Mouse (Mus musculus) embryonic facial prominence, embryonic 15.5 days (tissue): ENCODE measurements around the gene Olfr294. TPM values are rescaled to one million over a fixed set of nuclear protein-coding genes. Genes with fewer than 3 reads are reported as not detected.

ENCODE experiments used
- ATAC-seq: fragments of 200-750 bp; cut with Nextera tagmentation; 2 replicates; pipeline ENCODE4 v1.8.0; 2017; ENCODE audit warnings: low read depth, moderate TSS enrichment; ENCODE audit not compliant: insufficient number of reproducible peaks, low FRiP score, low TSS enrichment
- H3K27ac ChIP-seq: fragments of 300-500 bp; sonication (generic); replicated peaks from 2 replicates; pipeline ENCODE4 v1.5.1; 2015; ENCODE audit warnings: mild to moderate bottlenecking, inconsistent platforms
- H3K27me3 ChIP-seq: fragments of 300-500 bp; sonication (generic); 2 replicates; pipeline ENCODE4 v1.6.1; 2015; ENCODE audit warnings: inconsistent platforms
- H3K36me3 ChIP-seq: fragments of 300-500 bp; sonication (generic); 2 replicates; pipeline ENCODE4 v1.6.1; 2015; ENCODE audit warnings: mild to moderate bottlenecking, inconsistent platforms
- H3K4me1 ChIP-seq: fragments of 300-500 bp; sonication (generic); 2 replicates; pipeline ENCODE4 v1.6.1; 2015; ENCODE audit warnings: inconsistent platforms
- H3K4me2 ChIP-seq: fragments of 300-500 bp; sonication (generic); replicated peaks from 2 replicates; pipeline ENCODE4 v1.6.1; 2015; ENCODE audit warnings: mild to moderate bottlenecking, inconsistent platforms
- H3K4me3 ChIP-seq: fragments of 300-500 bp; sonication (generic); replicated peaks from 2 replicates; pipeline ENCODE4 v1.5.1; 2015; ENCODE audit warnings: mild to moderate bottlenecking, inconsistent platforms
- H3K9ac ChIP-seq: fragments of 300-500 bp; sonication (generic); 2 replicates; pipeline ENCODE4 v1.6.1; 2015; ENCODE audit warnings: inconsistent platforms
- H3K9me3 ChIP-seq: fragments of 300-500 bp; sonication (generic); replicated peaks from 2 replicates; pipeline ENCODE4 v1.6.1; 2016; ENCODE audit warnings: inconsistent platforms
- WGBS: fragments of 180-500 bp; shearing (Covaris S2); methylation state at CpG from one replicate; pipeline ENCODE4 v1.1.7; 2015; 5-methylcytosine and 5-hydroxymethylcytosine counted together
- polyA plus RNA-seq: library from polyadenylated mRNA; unstranded; fragments of >200 nt; fragmentation: Nextera tagmentation; extraction: Ambion mirVana; gene quantifications from 2 replicates; pipeline ENCODE4 v1.2.1, GENCODE M21; 2015

Gene Olfr294
- polyA plus RNA-seq: not detected in 2 replicates

DNA sequence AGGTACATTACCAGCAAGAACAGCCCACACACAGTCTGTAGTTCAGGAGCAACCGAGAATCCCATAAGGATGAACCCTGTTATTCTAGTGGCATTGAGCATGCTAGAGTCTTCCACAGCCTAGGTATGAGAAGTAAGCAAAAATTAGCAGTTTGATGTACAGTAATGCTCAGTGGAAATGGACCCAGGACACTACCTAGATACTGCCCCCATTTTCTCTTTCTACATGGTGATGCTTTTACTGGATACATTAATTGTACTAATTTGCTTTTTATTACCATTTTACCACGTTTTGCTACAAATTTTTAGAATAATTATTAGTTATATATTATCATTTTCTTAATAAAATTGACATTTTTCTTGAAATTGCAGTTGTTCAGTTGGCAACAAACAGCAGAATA is at the start of gene Olfr294:
Gene Olfr294, minus strand, starts transcription at position 101 of the 400 bp plus-strand sequence.
- WGBS: 58% methylated on average over 2 of the region's 2 CpGs
- Histone ChIP-seq H3K27ac (no peak within 1 kb of the TSS), H3K9ac (no peak within 1 kb of the TSS), H3K4me3 (no peak within 1 kb of the TSS), H3K9me3 (no peaks in the 10 kb centered on the region), H3K27me3 (no peaks in the 10 kb centered on the region), H3K4me1 (no peaks in the 10 kb centered on the region), H3K4me2 (no peak within 1 kb of the TSS), H3K36me3 (no peaks in the 10 kb centered on the region)
- no peak for ATAC-seq

GRCm38 (mm10) chr7:86648761-86649160 is 32.3 kb upstream of the Olfr294 start, which contains the start of gene Olfr293:
TSS of gene Olfr293 (plus strand) at chr7:86649061.
- ATAC-seq: no peak
- 86% methylated on average over 4 of the region's 4 CpGs for WGBS
- no peak within 1 kb of the TSS for H3K9ac ChIP-seq
- no peak within 1 kb of the TSS for H3K4me3 ChIP-seq
- H3K9me3 ChIP-seq: no peaks in the 10 kb centered on the region
- no peaks in the 10 kb centered on the region for H3K27me3 ChIP-seq
- H3K4me1 ChIP-seq: no peaks in the 10 kb centered on the region
- no peak within 1 kb of the TSS for H3K27ac ChIP-seq
- no peak within 1 kb of the TSS for H3K4me2 ChIP-seq
- no peaks in the 10 kb centered on the region for H3K36me3 ChIP-seq

- Histone ChIP-seq H3K27me3 (no peaks in the 10 kb centered on the region), H3K4me2 (no peak within 1 kb of the TSS), H3K4me3 (no peak within 1 kb of the TSS), H3K27ac (no peak within 1 kb of the TSS), H3K4me1 (no peaks in the 10 kb centered on the region), H3K9ac (no peak within 1 kb of the TSS), H3K36me3 (no peaks in the 10 kb centered on the region), H3K9me3 (no peaks in the 10 kb centered on the region)
- 63% methylated on average over 2 of the region's 2 CpGs for WGBS
- no peak for ATAC-seq
These were observed 32.9 kb downstream of the Olfr294 start, which contains the start of gene Olfr295 for GRCm38 (mm10) chr7:86583562-86583961. TSS of gene Olfr295 (plus strand) at chr7:86583862.

Other genes starting within 250 kb of the Olfr294 start
- gene Olfr305, start 249.7 kb downstream of the Olfr294 start, polyA plus RNA-seq: not detected in 2 replicates
- gene Olfr304, start 230.0 kb downstream of the Olfr294 start, polyA plus RNA-seq: not detected in 2 replicates
- gene Olfr303, start 218.9 kb downstream of the Olfr294 start, polyA plus RNA-seq: not detected in 2 replicates
- gene Olfr301, start 212.8 kb downstream of the Olfr294 start, polyA plus RNA-seq: 0.08 and 0.13 TPM in 2 replicates
- 0.19 TPM in 1 of 2 replicates, not detected in the other for gene Olfr299, start 156.7 kb downstream of the Olfr294 start, polyA plus RNA-seq
- gene Olfr298, start 124.2 kb downstream of the Olfr294 start, polyA plus RNA-seq: 0.43 TPM in 1 of 2 replicates, not detected in the other
- not detected in 2 replicates for gene Olfr297, start 96.7 kb downstream of the Olfr294 start, polyA plus RNA-seq
- gene Olfr295, start 32.8 kb downstream of the Olfr294 start, polyA plus RNA-seq: 0.07 TPM in 2 replicates
- gene Olfr293, start 32.4 kb upstream of the Olfr294 start, polyA plus RNA-seq: 0.09 TPM in 1 of 2 replicates, not detected in the other
- gene Olfr292, start 71.7 kb upstream of the Olfr294 start, polyA plus RNA-seq: 0.11 TPM in 1 of 2 replicates, not detected in the other
- 0.08 TPM in 2 replicates for gene Folh1, start 159.3 kb upstream of the Olfr294 start, polyA plus RNA-seq
- gene Vmn2r77, start 178.4 kb upstream of the Olfr294 start, polyA plus RNA-seq: not detected in 2 replicates